In the genomic region with DNA sequence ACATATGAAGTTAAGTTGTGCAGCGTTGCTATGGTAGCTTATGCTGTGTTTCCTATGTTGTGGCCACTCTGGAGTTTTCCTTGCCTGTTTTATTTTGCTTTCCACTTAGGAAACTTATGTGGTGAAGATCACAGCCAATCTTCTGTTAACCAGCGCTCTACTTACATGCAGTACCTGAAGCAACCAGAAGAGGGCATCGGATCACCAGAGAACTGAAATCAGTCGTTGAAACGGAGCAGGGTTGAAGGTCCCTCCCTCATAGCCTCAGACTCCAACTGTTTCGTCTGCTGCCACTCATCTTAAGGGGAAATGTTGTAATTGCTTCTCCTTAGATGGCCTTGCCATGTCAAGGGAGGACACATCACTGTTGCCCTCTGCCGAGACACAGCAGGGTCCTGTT, we compare ENCODE assay signal across 9 mouse cellular contexts. TPM values are rescaled to one million over a fixed set of nuclear protein-coding genes. Genes with fewer than 3 reads are reported as not detected.
DNase-seq lines count a peak whose midpoint lies in the region; ATAC-seq and TF ChIP-seq lines count a peak whose summit lies in the region.
"Had no signal": no experiment of that assay in that cellular context is flagged by ENCODE, and none has a peak within 500 bp of the region (broad histone marks: within the 10 kb centered on the region; RNA-seq: fewer than 3 reads in every experiment).

No protein-coding gene starts in this region.

- H3K9me3 ChIP-seq in E14TG2a.4 (ENCODE audit: low read length), result 0 out of 2 replicates have a peak, but pooled peaks cover 3% of the 10 kb centered on the region

- DNase-seq in B cell, adult 2 months, result peak; percentile 83 to 85
- peak; percentile 53 for DNase-seq in c-Kit-positive CD71-negative TER-119-negative erythroid progenitor cells, embryonic 14.5 days (ENCODE audit: low read depth)
- peak; percentile 73 to 86 for DNase-seq in frontal cortex, postnatal 36 days (ENCODE audit: low spot score in 2 of 2)
- peak; percentile 74 to 87 for DNase-seq in kidney, postnatal 36 days
- peak; percentile 90 for DNase-seq in lung, postnatal 10 days
- DNase-seq in right cerebral cortex, adult 2 months (ENCODE audit: low spot score in 2 of 2), result peak; percentile 88 to 89

- peaks cover 60% of the 10 kb centered on the region for H3K4me1 ChIP-seq in E14TG2a.4 (replicated peaks; ENCODE audit: low read depth, low read length)

- peak; percentile 84 for TF ChIP-seq CTCF in E14TG2a.4 (conservative IDR thresholded peaks at IDR 0.05; ENCODE audit: low read length)

- no peaks in the 10 kb centered on the region for H3K27me3 ChIP-seq in E14TG2a.4 (ENCODE audit: insufficient read depth, low read length)

- no peak overlapping the region for H3K4me3 ChIP-seq in E14TG2a.4 (replicated peaks; ENCODE audit: low read length)

- H3K36me3 ChIP-seq in E14TG2a.4 (ENCODE audit: insufficient read depth, low read length), result no peaks in the 10 kb centered on the region

- ATAC-seq in erythroid progenitor cell, adult 5-6 weeks (replicated peaks; ENCODE audit: low FRiP score, poor library complexity, severe bottlenecking), result no peak

RNA-seq across cellular contexts. Expression of a gene that starts 3.1 kb away (rescaled TPM):
- not detected in 2 replicates for total RNA-seq in erythroid progenitor cell, adult 5-6 weeks (2015; ENCODE audit: low replicate concordance)
- not detected in 2 replicates for total RNA-seq in erythroid progenitor cell, adult 5-6 weeks (2017; ENCODE audit: low replicate concordance)

RNA-seq across cellular contexts. Expression of a gene that starts 7.4 kb away (rescaled TPM):
- not detected in 2 replicates for total RNA-seq in erythroid progenitor cell, adult 5-6 weeks (2015; ENCODE audit: low replicate concordance)
- total RNA-seq in erythroid progenitor cell, adult 5-6 weeks (2017; ENCODE audit: low replicate concordance), result not detected in 2 replicates
- total RNA-seq: layer of hippocampus, adult 8-10 months had no signal

RNA-seq across cellular contexts. Expression of a gene that starts 11.3 kb away (rescaled TPM):
- not detected in 2 replicates for total RNA-seq in erythroid progenitor cell, adult 5-6 weeks (2015; ENCODE audit: low replicate concordance)
- not detected in 2 replicates for total RNA-seq in erythroid progenitor cell, adult 5-6 weeks (2017; ENCODE audit: low replicate concordance)
- total RNA-seq: layer of hippocampus, adult 8-10 months had no signal

RNA-seq across cellular contexts. Expression of a gene that starts 47.3 kb away (rescaled TPM):
- not detected in 2 replicates for total RNA-seq in erythroid progenitor cell, adult 5-6 weeks (2015; ENCODE audit: low replicate concordance)
- 0.13 and 0.83 TPM in 2 replicates for total RNA-seq in erythroid progenitor cell, adult 5-6 weeks (2017; ENCODE audit: low replicate concordance)
